Mouse (Mus musculus) layer of hippocampus, adult 18-20 months (tissue): ENCODE data around the gene Ccnb1. TPM values are rescaled to one million over a fixed set of nuclear protein-coding genes. Genes with fewer than 3 reads are reported as not detected.
"Not testable (repeated sequence)": the region's sequence is repeated elsewhere in the genome, so short reads cannot be mapped to it uniquely, and the experiment has no call there.

Source experiments
- DNase-seq, 2 experiments: peaks; one replicate each; pipeline ENCODE4 v3.0.0; 2022; ENCODE audit warnings: low spot score in 2 of 2
- total RNA-seq, 2 experiments: library from RNA; stranded (reverse); gene quantifications; 2 replicates each; pipeline ENCODE4 v1.2.3; 2021

Ccnb1 gene
- total RNA-seq, 2 experiments from 2014 or later: 0.37 to 0.58 TPM

DNA sequence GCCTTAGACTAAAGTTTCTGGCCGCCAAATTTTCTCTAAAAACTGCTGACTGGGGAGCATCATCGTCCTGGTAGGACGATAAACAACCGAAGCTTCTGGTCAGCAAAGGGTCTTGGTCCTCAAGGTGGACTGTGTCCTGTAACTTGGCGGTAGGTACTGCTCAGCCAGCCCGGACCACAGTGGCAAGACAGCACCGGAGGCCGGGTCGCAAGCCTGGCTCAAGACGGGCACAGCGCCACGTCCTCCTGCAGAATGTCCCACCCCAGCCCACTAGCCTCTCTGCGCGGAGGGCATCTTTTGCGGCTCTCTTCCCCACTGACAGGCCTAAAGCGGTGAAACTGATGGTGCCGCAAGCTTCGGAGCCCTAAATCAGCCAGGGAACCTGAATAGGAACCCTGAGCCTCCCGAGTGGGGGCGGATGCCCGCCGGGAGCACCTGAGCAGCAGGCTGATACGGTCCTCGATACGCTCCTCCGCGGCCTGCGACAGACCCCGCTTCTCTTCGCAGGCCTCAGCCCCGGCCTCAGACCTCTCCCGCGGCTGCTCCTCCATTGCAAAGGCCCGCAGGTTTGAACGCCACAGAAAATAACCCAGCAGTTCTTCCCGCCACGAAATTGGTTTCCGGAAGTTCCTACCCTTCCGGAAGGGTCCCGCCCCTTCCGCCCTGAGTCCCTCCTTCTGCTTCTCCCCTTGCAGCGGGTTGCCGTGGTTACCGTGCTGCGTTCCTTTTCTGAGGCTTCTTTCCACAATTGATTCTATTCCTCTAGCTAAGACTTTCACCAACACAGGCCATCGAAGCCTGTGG, 10.9 kb downstream of the Ccnb1 start, which contains the start of gene Cenph:
Cenph (minus strand) TSS at position 648 of the 804 bp plus-strand sequence.
- peak; percentile 68 to 84 for DNase-seq

- DNase-seq: no peak
Observed at GRCm38 (mm10) chr13:100774704-100775103, 11.7 kb downstream of the Ccnb1 start.

- no peak for DNase-seq
Observed at GRCm38 (mm10) chr13:100755329-100755728, 31.0 kb downstream of the Ccnb1 start.

GRCm38 (mm10) chr13:100754186-100754585, 32.2 kb downstream of the Ccnb1 start:
- no peak for DNase-seq

GRCm38 (mm10) chr13:100753011-100753410, 33.4 kb downstream of the Ccnb1 start:
- no peak for DNase-seq

GRCm38 (mm10) chr13:100752529-100752928, 33.8 kb downstream of the Ccnb1 start:
- DNase-seq: no peak

DNA sequence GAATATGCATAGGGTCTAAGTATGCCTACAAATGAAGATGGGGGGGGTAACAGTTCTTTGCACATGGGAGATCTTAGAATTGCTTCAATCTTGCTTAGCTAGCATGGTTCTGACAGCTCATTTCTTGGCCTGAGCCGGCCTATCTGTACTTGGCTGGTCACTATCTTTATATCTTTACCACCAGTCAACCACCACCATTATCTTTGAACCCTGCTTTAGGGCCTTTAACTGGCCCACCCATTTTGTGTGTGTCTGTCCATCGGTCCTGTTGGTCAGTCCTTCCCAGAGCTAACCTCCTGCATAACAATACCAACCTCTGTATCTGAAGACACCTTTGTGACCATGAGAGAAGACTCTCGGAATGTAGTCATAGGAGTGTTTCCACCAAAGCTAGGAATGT, 35.0 kb downstream of the Ccnb1 start:
- DNase-seq: no peak

DNA sequence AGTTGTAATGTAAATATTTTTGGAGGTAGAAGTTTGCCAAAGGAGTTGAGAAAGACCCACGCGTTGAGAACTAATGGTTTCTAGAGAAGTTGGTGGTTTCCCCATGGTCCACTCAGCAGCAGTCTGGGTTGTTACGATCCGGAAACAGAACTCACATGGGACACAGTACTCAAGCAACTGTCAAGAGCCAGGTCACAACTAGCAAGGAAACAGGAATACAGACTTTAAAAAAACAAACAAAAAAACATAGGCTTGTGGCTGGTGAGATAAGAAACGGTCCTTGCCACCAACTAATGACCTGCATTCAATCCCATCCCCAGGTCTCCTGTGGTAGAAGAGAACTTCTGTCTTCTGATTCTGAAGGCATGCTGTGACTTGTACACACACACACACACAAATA, 35.6 kb downstream of the Ccnb1 start:
- no peak for DNase-seq

DNA sequence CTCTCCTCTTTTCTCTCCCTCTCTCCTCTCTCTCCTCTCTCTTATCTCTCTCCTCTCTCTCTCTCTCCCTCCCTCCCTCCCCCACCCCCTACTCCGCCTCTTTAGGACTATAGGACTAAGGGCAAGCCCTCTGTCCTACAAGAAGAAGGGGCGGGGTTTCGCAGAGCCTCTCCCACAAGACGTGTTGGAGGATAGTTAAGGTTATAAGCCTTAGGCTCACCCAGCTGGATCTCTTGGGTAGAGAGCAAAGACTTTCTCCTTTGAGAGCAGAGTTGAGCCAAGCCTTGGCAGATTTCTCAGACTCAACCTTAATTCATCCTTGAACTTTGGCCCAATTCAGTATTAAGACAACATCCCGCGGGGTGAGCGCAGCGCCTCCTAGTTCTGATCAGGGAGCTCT, 37.7 kb downstream of the Ccnb1 start:
- no peak for DNase-seq

DNA sequence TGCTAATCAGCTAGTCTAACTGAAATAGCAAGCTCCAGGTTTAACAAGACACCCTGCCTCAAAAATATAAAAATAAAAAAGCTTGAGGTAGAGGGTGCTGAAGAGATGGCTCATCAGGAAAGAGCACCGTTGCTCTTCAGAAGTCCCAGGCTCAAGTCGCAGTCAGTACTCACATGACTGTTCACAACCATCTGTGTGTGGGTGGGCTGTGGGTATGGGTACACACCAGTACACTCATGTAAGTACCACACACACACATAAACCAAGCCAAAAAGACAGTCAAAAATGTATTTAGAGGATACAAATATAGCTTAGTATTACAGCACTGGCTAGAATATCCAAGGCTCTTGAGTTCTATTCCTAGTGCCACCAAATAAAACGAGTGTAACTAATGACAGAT, 40.3 kb downstream of the Ccnb1 start:
- peak in 1 of 2 experiments; percentile 73 for DNase-seq

DNA sequence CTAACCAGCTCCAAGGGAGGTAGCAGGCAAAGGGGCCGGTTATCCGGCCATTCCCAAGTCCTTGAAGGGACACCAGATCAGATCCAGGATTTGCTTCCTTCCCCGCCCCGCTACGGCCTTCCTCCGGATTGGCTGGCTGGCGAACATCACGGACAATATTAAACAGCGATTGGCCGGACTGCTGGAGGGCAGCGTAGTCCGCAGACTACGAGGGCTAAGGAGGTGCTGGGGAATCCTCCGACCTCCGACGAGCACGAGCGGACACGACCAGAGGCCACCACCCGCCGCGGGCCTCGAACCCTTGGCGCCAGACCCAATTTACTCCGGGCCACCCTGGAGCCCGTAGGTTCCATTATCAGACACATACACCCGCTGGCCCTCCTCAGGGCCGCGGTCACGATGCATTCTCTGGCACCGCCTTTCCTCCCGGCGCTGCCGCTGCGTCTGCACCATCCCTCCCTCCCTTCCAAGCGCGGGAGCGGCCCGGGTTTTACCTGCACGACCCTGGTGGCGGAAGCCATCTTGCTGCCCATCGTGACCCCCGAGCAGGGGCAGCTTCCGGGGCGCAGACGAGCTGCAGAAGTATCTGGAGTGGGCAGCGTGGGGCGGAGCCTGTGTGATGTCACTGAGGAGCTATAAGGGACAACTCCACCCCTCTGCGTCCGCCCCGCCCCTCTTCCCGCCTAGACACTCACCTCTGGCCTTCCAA, 42.2 kb downstream of the Ccnb1 start, which contains the start of gene Mrps36:
Mrps36 (minus strand) TSS at position 624 of the 709 bp plus-strand sequence.
- peak; percentile 89 to 93 for DNase-seq

GRCm38 (mm10) chr13:100743346-100744035, 42.9 kb downstream of the Ccnb1 start:
- DNase-seq: no peak

DNA sequence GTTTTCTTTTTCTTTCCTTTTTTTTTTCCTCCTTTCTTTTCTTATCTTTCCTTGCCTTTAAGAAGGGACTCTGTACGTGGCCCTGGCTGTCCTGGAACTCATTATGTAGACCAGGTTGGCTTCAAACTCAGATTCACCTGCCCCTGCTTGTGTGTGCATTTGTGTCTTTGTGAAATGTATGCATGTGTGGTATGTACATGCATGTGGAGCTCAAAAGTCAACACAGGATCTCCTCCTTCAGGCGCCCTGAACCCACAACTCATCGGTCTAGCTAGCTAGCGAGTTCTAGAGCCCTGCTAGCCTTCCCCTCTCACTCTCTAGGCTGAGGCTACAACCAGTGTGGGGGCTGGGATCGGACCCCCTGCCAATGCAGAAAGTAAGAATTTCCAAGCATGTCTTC, 43.5 kb downstream of the Ccnb1 start:
- DNase-seq: no peak

DNA sequence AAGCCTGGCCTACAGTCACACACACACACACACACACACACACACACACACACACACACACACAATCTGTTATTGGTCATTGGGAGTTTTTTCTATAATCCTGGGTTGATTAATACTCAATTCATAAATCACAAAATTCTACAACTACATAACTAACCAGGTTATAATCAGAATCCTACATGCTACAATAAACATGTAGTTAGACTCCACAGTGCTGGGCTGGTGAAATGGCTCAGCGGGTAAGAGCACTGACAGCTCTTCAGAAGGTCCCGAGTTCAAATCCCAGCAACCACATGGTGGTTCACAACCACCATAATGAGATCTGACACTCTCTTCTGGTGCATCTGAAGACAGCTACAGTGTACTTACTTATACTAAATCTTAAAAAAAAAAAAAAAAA, 53.6 kb downstream of the Ccnb1 start:
- no peak for DNase-seq

DNA sequence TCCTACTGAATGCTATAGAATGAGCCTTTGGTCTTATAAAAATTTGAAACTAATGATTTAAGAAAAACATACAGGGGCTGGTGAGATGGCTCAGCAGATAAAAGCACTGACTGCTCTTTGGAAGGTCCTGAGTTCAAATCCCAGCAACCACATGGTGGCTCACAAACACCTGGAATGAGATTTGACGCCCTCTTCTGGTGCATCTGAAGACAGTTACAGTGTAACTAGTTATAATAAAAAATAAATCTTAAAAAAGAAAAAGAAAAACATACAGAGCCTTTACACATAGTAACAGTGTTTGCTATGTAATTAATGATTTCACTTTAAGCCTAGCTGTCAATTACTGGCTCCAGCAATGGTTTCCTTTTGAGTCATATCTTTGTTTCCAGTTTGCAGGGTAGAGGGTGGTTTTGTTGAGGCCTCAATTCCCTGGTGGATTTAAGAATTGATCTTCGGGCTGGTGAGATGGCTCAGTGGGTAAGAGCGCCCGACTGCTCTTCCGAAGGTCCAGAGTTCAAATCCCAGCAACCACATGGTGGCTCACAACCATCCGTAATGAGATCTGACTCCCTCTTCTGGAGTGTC, 54.8 kb downstream of the Ccnb1 start:
- DNase-seq: not testable (repeated sequence)

GRCm38 (mm10) chr13:100730861-100731176, 55.6 kb downstream of the Ccnb1 start, which contains the start of gene Cdk7:
Gene Cdk7, minus strand, starts transcription at chr13:100730939.
- peak; percentile 87 to 95 for DNase-seq

GRCm38 (mm10) chr13:100730153-100730860, 56.1 kb downstream of the Ccnb1 start:
- DNase-seq: no peak
